Mouse (Mus musculus): Measurements from ENCODE around the gene Hist1h2bl. TPM values are rescaled to one million over a fixed set of nuclear protein-coding genes. Genes with fewer than 3 reads are reported as not detected.
"Not testable (repeated sequence)": the region's sequence is repeated elsewhere in the genome, so short reads cannot be mapped to it uniquely, and the experiment has no call there.

The Hist1h2bl gene
- polyA plus RNA-seq, 1 experiment from 2014 or later: 1.9 TPM

GRCm38 (mm10) chr13:21734906-21735767 lies 19.2 kb upstream of the Hist1h2bl start, which contains the start of gene Hist1h4j:
Gene Hist1h4j (plus strand): TSS chr13:21735064.
- H3K9me3 ChIP-seq, H3K36me3 ChIP-seq, H3K27me3 ChIP-seq: not testable (repeated sequence)
- peak within 1 kb of the TSS; percentile 79 for H3K9ac ChIP-seq
- peak within 1 kb of the TSS; percentile 72 for H3K4me2 ChIP-seq
- peak; percentile 89 for ATAC-seq (ENCODE audit: low FRiP score)
- H3K4me1 ChIP-seq (replicated peaks): peaks cover 16% of the 10 kb centered on the region
- H3K27ac ChIP-seq: peak within 1 kb of the TSS; percentile 97
- H3K4me3 ChIP-seq: peak within 1 kb of the TSS; percentile 54
- under 1% methylated on average over 51 of the region's 56 CpGs for WGBS

- ATAC-seq (ENCODE audit: low FRiP score): peak; percentile 85
- Histone ChIP-seq H3K4me3 (peak overlapping the region; percentile 54), H3K27ac (peak overlapping the region; percentile 97), H3K36me3 (0 out of 2 replicates have a peak, but pooled peaks cover 2% of the 10 kb centered on the region), H3K27me3 (no peaks in the 10 kb centered on the region), H3K9ac (peak overlapping the region; percentile 79), H3K9me3 (no peaks in the 10 kb centered on the region), H3K4me2 (peak overlapping the region; percentile 72), H3K4me1 (replicated peaks) (peaks cover 16% of the 10 kb centered on the region)
- WGBS: under 1% methylated on average over 21 of the region's 21 CpGs
These were observed 18.3 kb upstream of the Hist1h2bl start for GRCm38 (mm10) chr13:21734010-21734905.

GRCm38 (mm10) chr13:21733466-21733865 lies 17.5 kb upstream of the Hist1h2bl start:
- Histone ChIP-seq H3K9me3 (no peaks in the 10 kb centered on the region), H3K4me3 (no peak overlapping the region), H3K27ac (peak overlapping the region; percentile 97), H3K36me3 (no peaks in the 10 kb centered on the region), H3K9ac (no peak overlapping the region), H3K27me3 (no peaks in the 10 kb centered on the region), H3K4me2 (no peak overlapping the region), H3K4me1 (replicated peaks) (peaks cover 16% of the 10 kb centered on the region)
- 65% methylated on average over 5 of the region's 5 CpGs for WGBS
- peak; percentile 19 for ATAC-seq (ENCODE audit: low FRiP score)

GRCm38 (mm10) chr13:21729544-21729943 lies 13.6 kb upstream of the Hist1h2bl start:
- H3K27me3 ChIP-seq: no peaks in the 10 kb centered on the region
- ATAC-seq (ENCODE audit: low FRiP score): no peak

GRCm38 (mm10) chr13:21727948-21728572 lies 12.1 kb upstream of the Hist1h2bl start:
- Histone ChIP-seq H3K9ac (no peak overlapping the region), H3K4me1 (replicated peaks) (peaks cover 7% of the 10 kb centered on the region; the same call in 1 of the 2 replicates), H3K9me3 (no peaks in the 10 kb centered on the region), H3K27ac (peak overlapping the region; percentile 63), H3K4me2 (no peak overlapping the region), H3K4me3 (no peak overlapping the region), H3K36me3 (no peaks in the 10 kb centered on the region), H3K27me3 (no peaks in the 10 kb centered on the region)
- 17% methylated on average over 11 of the region's 11 CpGs for WGBS
- ATAC-seq (ENCODE audit: low FRiP score): peak; percentile 66

More at GRCm38 (mm10) chr13:21729544-21729943, 13.6 kb upstream of the Hist1h2bl start:
- Histone ChIP-seq H3K9ac (no peak overlapping the region), H3K4me3 (no peak overlapping the region), H3K9me3 (no peaks in the 10 kb centered on the region), H3K4me1 (replicated peaks) (peaks cover 12% of the 10 kb centered on the region), H3K36me3 (no peaks in the 10 kb centered on the region), H3K4me2 (no peak overlapping the region), H3K27ac (no peak overlapping the region)
- 69% methylated on average over 1 of the region's 1 CpGs for WGBS

- Histone ChIP-seq H3K9me3 (no peaks in the 10 kb centered on the region), H3K9ac (no peak overlapping the region), H3K36me3 (no peaks in the 10 kb centered on the region), H3K27ac (peak overlapping the region; percentile 52; the same call in 1 of the 2 replicates), H3K4me2 (peak overlapping the region; percentile 67), H3K27me3 (no peaks in the 10 kb centered on the region), H3K4me3 (no peak overlapping the region), H3K4me1 (replicated peaks) (peaks cover 26% of the 10 kb centered on the region)
- 35% methylated on average over 5 of the region's 5 CpGs for WGBS
- ATAC-seq (ENCODE audit: low FRiP score): no peak
These were observed 7.3 kb upstream of the Hist1h2bl start for GRCm38 (mm10) chr13:21722993-21723836.

GRCm38 (mm10) chr13:21722373-21722925 lies 6.5 kb upstream of the Hist1h2bl start:
- peak; percentile 22 for ATAC-seq (ENCODE audit: low FRiP score)
- Histone ChIP-seq H3K4me2 (peak overlapping the region; percentile 67), H3K4me3 (peak overlapping the region; percentile 42), H3K36me3 (no peaks in the 10 kb centered on the region), H3K9me3 (no peaks in the 10 kb centered on the region), H3K9ac (peak overlapping the region; percentile 68), H3K27ac (peak overlapping the region; percentile 90), H3K4me1 (replicated peaks) (peaks cover 24% of the 10 kb centered on the region), H3K27me3 (no peaks in the 10 kb centered on the region)
- WGBS: 3% methylated on average over 11 of the region's 11 CpGs

- whole genome bisulfite sequencing: under 1% methylated on average over 37 of the region's 37 CpGs
These were observed 5.9 kb upstream of the Hist1h2bl start, which contains the start of gene Hist1h2bm for GRCm38 (mm10) chr13:21721757-21722372. Gene Hist1h2bm (plus strand): TSS chr13:21722044.

GRCm38 (mm10) chr13:21721107-21721756 lies 5.3 kb upstream of the Hist1h2bl start:
- Histone ChIP-seq H3K4me2 (peak overlapping the region; percentile 67), H3K4me1 (replicated peaks) (peaks cover 29% of the 10 kb centered on the region), H3K27ac (peak overlapping the region; percentile 77), H3K4me3 (peak overlapping the region; percentile 42), H3K9ac (peak overlapping the region; percentile 56; the same call in 1 of the 2 replicates)
- WGBS: 2% methylated on average over 24 of the region's 44 CpGs
- H3K9me3 ChIP-seq, H3K36me3 ChIP-seq, H3K27me3 ChIP-seq: not testable (repeated sequence)
- ATAC-seq (ENCODE audit: low FRiP score): peak; percentile 13

More at GRCm38 (mm10) chr13:21721757-21722372, 5.9 kb upstream of the Hist1h2bl start, which contains the start of gene Hist1h2bm:
- Histone ChIP-seq H3K4me2 (peak within 1 kb of the TSS; percentile 67), H3K4me3 (peak within 1 kb of the TSS; percentile 42), H3K4me1 (replicated peaks) (peaks cover 26% of the 10 kb centered on the region), H3K27ac (peak within 1 kb of the TSS; percentile 90), H3K9ac (peak within 1 kb of the TSS; percentile 68)
- not testable (repeated sequence) for H3K9me3 ChIP-seq, H3K36me3 ChIP-seq, H3K27me3 ChIP-seq
- ATAC-seq (ENCODE audit: low FRiP score): peak; percentile 98

- no peaks in the 10 kb centered on the region for H3K9me3 ChIP-seq
- H3K9ac ChIP-seq: peak overlapping the region; percentile 80
- no peaks in the 10 kb centered on the region for H3K36me3 ChIP-seq
- no peak for ATAC-seq (ENCODE audit: low FRiP score)
- peak overlapping the region; percentile 75 for H3K4me2 ChIP-seq
- H3K4me3 ChIP-seq: peak overlapping the region; percentile 46
- peaks cover 38% of the 10 kb centered on the region for H3K4me1 ChIP-seq (replicated peaks)
- H3K27me3 ChIP-seq: no peaks in the 10 kb centered on the region
- 67% methylated on average over 4 of the region's 4 CpGs for WGBS
- peak overlapping the region; percentile 81 for H3K27ac ChIP-seq
These were observed 2.6 kb upstream of the Hist1h2bl start for GRCm38 (mm10) chr13:21718381-21719080.
